9 mouse cellular contexts compared by ENCODE assay signal in genomic region chr3:84542450-84542849, GRCm38 (mm10). TPM values are rescaled to one million over a fixed set of nuclear protein-coding genes. Genes with fewer than 3 reads are reported as not detected.
A peak's percentile ranks its signal among the peaks of the same experiment; 100 is the strongest.
DNase-seq lines count a peak whose midpoint lies in the region; ATAC-seq and TF ChIP-seq lines count a peak whose summit lies in the region.
"Not testable (repeated sequence)": the region's sequence is repeated elsewhere in the genome, so short reads cannot be mapped to it uniquely, and the experiment has no call there.
"Had no signal": no experiment of that assay in that cellular context is flagged by ENCODE, and none has a peak within 500 bp of the region (broad histone marks: within the 10 kb centered on the region; RNA-seq: fewer than 3 reads in every experiment).

No protein-coding gene starts in this region.

- H3K9me3 ChIP-seq in E14TG2a.4 (ENCODE audit: low read length); hindbrain, embryonic 10.5 days; lung, embryonic 14.5 days (ENCODE audit: low read depth, low read length): not testable (repeated sequence)

- H3K4me1 ChIP-seq in E14TG2a.4 (replicated peaks; ENCODE audit: low read depth, low read length); hindbrain, embryonic 10.5 days (replicated peaks); lung, embryonic 14.5 days (ENCODE audit: insufficient read depth): not testable (repeated sequence)

- TF ChIP-seq CTCF in E14TG2a.4 (conservative IDR thresholded peaks at IDR 0.05; ENCODE audit: low read length) = peak; percentile 59
- TF ChIP-seq CTCF in lung, embryonic 14.5 days (IDR thresholded peaks at IDR 0.05; ENCODE audit: low read depth) = peak; percentile 73

- H3K27me3 ChIP-seq in E14TG2a.4 (ENCODE audit: insufficient read depth, low read length); hindbrain, embryonic 10.5 days (ENCODE audit: insufficient read depth, poor library complexity, severe bottlenecking); lung, embryonic 14.5 days (ENCODE audit: insufficient read depth, low read length): not testable (repeated sequence)

- not testable (repeated sequence) for H3K36me3 ChIP-seq in E14TG2a.4 (ENCODE audit: insufficient read depth, low read length); hindbrain, embryonic 10.5 days; lung, embryonic 14.5 days (ENCODE audit: insufficient read depth)

- 36% methylated on average over 3 of the region's 3 CpGs for WGBS in hindbrain, embryonic 10.5 days
- WGBS in lung, embryonic 14.5 days = 14% methylated on average over 3 of the region's 3 CpGs

- ATAC-seq in erythroblast, adult 5-6 weeks (replicated peaks; ENCODE audit: low FRiP score, poor library complexity, severe bottlenecking) = peak; percentile 74; the same call in 1 of the 2 replicates
- ATAC-seq in lung, embryonic 14.5 days (ENCODE audit: insufficient read depth) = not testable (repeated sequence)

- H3K27ac ChIP-seq in hindbrain, embryonic 10.5 days; lung, embryonic 14.5 days (ENCODE audit: low read depth): not testable (repeated sequence)

- not testable (repeated sequence) for H3K4me3 ChIP-seq in E14TG2a.4 (replicated peaks; ENCODE audit: low read length); hindbrain, embryonic 10.5 days; lung, embryonic 14.5 days (ENCODE audit: low read depth, low read length)

- H3K4me2 ChIP-seq in lung, embryonic 14.5 days = not testable (repeated sequence)

- peak; percentile 6 for DNase-seq in brain, embryonic 18.5 days (ENCODE audit: low read depth, low spot score)
- DNase-seq in hindbrain, embryonic 10.5 days (ENCODE audit: low spot score) = peak; percentile 37
- DNase-seq in layer of hippocampus, adult 9-10 months (ENCODE audit: low spot score) = peak; percentile 51
- peak; percentile 76 for DNase-seq in lung, embryonic 14.5 days
- peak; percentile 82 for DNase-seq in retina, embryonic 14.5 days (ENCODE audit: low spot score)
- DNase-seq in thymus, postnatal 25 days = peak; percentile 70

- H3K9ac ChIP-seq in lung, embryonic 14.5 days = not testable (repeated sequence)

RNA-seq across cellular contexts. Expression of gene Arfip1, which starts 40.0 kb away (rescaled TPM):
- total RNA-seq in erythroblast, adult 5-6 weeks (2015; ENCODE audit: low replicate concordance) = 3.3 and 12.9 TPM in 2 replicates
- 5.4 and 7.4 TPM in 2 replicates for total RNA-seq in erythroblast, adult 5-6 weeks (2017; ENCODE audit: low replicate concordance)
- 24.5 and 31.5 TPM in 2 replicates for polyA plus RNA-seq in hindbrain, embryonic 10.5 days (2016; fragmentation: Nextera tagmentation; extraction: Ambion mirVana)
- 58.2 and 58.5 TPM in 2 replicates for polyA plus RNA-seq in lung, embryonic 14.5 days (2014; fragmentation: Nextera tagmentation; extraction: Ambion mirVana)

RNA-seq across cellular contexts. Expression of gene Tigd4, which starts 50.9 kb away (rescaled TPM):
- total RNA-seq in erythroblast, adult 5-6 weeks (2015; ENCODE audit: low replicate concordance) = not detected in 2 replicates
- not detected in 2 replicates for total RNA-seq in erythroblast, adult 5-6 weeks (2017; ENCODE audit: low replicate concordance)
- not detected in 2 replicates for polyA plus RNA-seq in hindbrain, embryonic 10.5 days (2016; fragmentation: Nextera tagmentation; extraction: Ambion mirVana)
- polyA plus RNA-seq in lung, embryonic 14.5 days (2014; fragmentation: Nextera tagmentation; extraction: Ambion mirVana) = 0.05 and 0.07 TPM in 2 replicates
- polyA plus RNA-seq: neural tube, embryonic 14.5 days had no signal

Comparison
In these comparisons a context has a peak if more than half of its experiments do, and no peak if none do; other contexts are left out.
1. DNase-seq: peak in every context shown above with its lines; median percentile 82 in retina, embryonic 14.5 days; 76 in lung, embryonic 14.5 days; 70 in thymus, postnatal 25 days; 51 in layer of hippocampus, adult 9-10 months; 37 in hindbrain, embryonic 10.5 days; 6 in brain, embryonic 18.5 days.